Mouse (Mus musculus): Measurements from ENCODE around the gene Nagk. TPM values are rescaled to one million over a fixed set of nuclear protein-coding genes. Genes with fewer than 3 reads are reported as not detected.
A peak's percentile ranks its signal among the peaks of the same experiment; 100 is the strongest.
"Not testable (repeated sequence)": the region's sequence is repeated elsewhere in the genome, so short reads cannot be mapped to it uniquely, and the experiment has no call there.

Gene Nagk
- total RNA-seq, 2 experiments from 2014 or later, result 47.0 to 48.3 TPM

DNA sequence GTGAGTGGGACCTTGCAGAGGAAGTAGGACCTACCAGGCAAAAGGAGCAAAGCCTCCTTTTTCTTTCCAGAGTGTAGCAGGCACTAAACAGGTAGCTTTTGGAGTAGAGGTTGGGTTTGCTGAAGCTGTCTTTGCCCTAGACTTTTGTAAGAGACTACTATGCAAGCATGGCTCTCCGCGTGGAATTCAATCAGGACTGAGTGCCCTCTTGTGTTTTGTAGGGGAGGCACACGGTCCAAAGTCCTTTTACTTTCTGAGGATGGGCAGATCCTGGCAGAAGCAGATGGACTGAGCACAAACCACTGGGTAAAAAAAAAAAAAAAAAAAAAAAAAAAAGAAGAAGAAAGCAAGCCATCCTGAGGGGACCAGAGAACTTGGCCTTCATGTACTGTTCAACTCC lies 1.9 kb downstream of the Nagk start:
- no peak for DNase-seq (ENCODE audit: low spot score in 2 of 2)
- intact Hi-C loops (cut with DNase I), result no loop called here

DNA sequence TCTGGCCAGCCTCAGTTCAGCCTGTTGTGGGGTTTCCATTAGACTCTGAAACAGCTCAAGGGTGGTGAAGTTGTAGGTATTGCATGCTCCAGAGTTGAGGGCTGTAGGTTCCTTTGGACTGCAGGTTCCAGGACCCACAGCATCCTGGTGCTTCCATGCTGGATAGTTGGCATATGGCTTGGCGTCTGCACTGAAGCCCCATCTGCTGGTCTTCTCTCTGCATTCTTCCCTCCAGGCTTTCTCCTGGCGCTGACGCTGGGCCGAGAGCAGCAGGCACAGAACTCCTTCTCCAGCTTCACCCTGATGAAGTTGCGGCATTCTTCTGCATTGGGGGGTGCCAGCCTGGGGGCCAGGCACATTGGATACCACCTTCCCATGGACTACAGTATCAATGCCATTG lies 7.3 kb downstream of the Nagk start:
- intact Hi-C loops (cut with DNase I), result no loop called here
- no peak for DNase-seq (ENCODE audit: low spot score in 2 of 2)

- intact Hi-C loops (cut with DNase I), result no loop called here
- no peak for DNase-seq (ENCODE audit: low spot score in 2 of 2)
Observed at GRCm38 (mm10) chr6:83802846-83803245, 8.1 kb downstream of the Nagk start.

DNA sequence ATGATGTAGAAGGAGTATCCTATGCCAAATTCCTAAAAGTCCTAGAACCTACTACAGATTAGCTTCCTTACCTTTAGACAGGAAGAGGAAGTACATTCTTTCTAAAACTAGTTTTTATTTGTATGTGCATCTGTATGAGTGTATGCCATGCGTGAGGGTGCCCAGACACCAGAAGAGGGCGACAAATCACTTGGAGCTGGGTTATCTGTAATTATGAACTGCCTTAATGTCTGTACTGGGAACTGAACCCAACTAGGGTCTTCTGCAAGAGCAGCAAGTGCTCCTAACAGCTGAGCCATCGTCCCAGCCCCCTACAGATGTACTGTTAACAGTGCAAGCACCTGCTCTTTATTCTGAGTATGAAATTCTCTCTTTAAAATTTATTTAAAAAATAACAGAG lies 21.0 kb downstream of the Nagk start:
- intact Hi-C loops (cut with DNase I), result no loop called here
- no peak for DNase-seq (ENCODE audit: low spot score in 2 of 2)

DNA sequence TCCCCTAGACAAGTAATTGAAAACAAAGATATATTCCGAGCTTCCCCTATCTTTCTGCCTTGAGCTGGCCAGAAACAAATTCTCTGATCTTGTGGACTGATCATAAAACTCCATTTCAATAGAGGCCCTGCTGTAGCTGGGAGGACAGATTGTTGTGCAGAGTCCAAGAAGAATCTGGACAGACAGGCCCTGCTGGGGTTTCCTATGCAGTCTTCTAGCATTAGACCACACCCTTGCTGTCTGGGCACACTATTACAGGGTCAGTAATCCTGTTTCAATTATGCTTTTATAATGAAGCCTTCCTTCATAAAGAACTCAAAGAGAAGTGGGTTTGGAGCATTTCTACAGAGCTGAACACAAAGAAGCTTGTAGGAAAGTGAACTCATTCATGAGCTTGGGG lies 24.2 kb downstream of the Nagk start:
- no peak for DNase-seq (ENCODE audit: low spot score in 2 of 2)
- intact Hi-C loops (cut with DNase I), result no loop called here

DNA sequence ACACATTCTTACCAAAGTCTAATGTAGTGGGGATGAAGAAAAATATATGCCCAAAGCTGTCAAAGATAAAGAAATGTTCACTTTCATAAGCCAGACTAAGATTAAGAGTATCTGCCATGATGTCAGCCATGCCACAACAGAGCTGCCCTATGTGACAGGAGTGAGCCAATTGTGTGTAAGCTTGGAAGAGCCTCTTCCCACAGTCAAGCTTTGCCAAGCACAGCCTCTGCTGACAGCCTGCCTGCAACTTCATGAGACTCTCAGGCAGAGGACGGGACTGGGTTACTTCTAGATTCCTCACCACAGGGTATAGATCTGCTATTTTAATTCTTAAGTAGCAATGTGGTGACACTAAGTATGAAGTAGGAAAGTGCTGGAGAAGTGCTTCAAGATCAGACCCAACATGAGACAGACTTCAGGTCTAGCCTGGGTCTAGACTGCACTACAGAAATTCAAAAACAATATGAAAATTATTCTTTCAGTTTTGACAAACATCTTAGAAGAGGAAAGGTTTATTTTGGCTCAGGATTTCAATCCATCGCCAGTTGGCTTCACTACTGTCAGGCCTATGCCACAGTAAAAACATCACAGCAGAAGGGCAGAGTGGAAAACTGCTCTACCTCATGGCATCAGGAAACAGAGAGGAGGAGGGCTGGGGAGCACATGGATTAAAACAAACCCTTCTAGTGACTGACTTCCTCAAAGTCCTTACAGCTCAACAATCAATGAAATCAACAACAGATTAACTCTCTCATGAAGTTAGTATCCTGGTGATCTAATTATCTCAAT lies 26.1 kb downstream of the Nagk start:
- no peak for DNase-seq (ENCODE audit: low spot score in 2 of 2)
- intact Hi-C loops (cut with DNase I), result no loop called here

GRCm38 (mm10) chr6:83821856-83822255 lies 27.1 kb downstream of the Nagk start:
- DNase-seq (ENCODE audit: low spot score in 2 of 2), result no peak
- intact Hi-C loops (cut with DNase I), result no loop called here

DNA sequence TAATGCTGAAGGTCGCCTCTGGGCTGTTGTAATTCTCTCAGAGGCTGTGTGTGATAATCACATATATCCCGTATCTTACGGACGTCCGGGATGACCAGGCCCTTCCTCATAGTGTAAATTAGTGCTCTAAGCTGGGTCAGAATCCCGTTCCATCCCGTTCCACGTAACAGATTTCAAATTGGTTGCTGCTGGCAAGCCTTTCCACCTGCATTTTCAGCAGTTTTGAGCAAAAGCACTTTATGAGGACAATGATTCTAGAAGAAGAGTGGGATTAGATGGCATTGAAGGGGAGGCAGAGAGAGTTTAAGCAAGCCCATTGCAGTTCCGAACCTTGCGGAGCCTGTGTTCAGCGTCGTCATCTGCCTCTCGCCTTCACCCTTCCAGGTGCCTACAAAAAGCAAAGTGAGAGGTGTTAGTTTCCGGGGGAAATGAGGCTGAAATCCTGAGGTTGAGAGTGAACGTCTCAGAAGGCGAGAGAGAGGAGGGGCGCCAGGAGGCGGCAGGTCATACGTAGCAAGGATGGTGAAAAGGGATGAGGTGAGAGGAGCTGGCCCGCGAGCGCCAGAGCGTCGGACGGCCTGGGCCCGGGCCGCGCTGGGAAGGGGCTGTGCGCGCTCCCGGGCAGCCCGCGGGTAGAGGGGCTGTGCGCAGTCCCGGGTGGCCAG lies 36.3 kb downstream of the Nagk start:
- DNase-seq (ENCODE audit: low spot score in 2 of 2), result no peak
- intact Hi-C loops (cut with DNase I), result no loop called here

DNA sequence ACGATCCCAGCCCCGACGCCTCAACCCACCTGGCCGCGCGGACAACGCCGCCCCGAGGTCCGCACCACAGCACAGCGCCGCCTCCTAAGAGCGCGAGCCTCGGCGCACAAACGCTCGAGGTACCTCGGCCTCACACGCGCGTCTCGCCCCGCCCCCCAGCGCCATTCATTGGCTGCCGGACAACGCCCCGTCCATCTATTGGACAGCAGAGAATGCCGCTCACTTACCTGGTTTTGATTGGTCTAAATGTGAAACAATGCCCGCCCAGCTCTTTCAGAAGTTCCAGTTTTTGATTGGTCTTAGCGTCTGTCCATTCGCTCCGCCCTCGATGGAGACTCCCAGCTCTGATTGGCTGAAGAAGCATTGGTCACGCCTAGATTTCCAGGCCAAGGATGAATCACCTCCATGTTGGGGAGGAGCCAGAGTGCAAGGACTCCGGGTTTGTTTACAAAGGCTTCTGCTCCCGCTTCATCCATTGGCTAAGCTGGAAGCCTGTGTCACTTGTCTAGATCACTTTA lies 36.9 kb downstream of the Nagk start, which contains the start of gene Paip2b:
Paip2b (minus strand) TSS at position 136 of the 518 bp plus-strand sequence.
- peak; percentile 98 to 100 for DNase-seq (ENCODE audit: low spot score in 2 of 2)
- intact Hi-C loops (cut with DNase I), result no loop called here

- DNase-seq (ENCODE audit: low spot score in 2 of 2), result peak in 1 of 2 experiments; percentile 3
- intact Hi-C loops (cut with DNase I), result not testable (repeated sequence)
Observed at GRCm38 (mm10) chr6:83832393-83832792, 37.6 kb downstream of the Nagk start.

GRCm38 (mm10) chr6:83836826-83837225 lies 42.0 kb downstream of the Nagk start:
- DNase-seq (ENCODE audit: low spot score in 2 of 2), result no peak
- intact Hi-C loops (cut with DNase I), result no loop called here

- no peak for DNase-seq (ENCODE audit: low spot score in 2 of 2)
- intact Hi-C loops (cut with DNase I), result no loop called here
Observed at GRCm38 (mm10) chr6:83838046-83838445, 43.3 kb downstream of the Nagk start.

DNA sequence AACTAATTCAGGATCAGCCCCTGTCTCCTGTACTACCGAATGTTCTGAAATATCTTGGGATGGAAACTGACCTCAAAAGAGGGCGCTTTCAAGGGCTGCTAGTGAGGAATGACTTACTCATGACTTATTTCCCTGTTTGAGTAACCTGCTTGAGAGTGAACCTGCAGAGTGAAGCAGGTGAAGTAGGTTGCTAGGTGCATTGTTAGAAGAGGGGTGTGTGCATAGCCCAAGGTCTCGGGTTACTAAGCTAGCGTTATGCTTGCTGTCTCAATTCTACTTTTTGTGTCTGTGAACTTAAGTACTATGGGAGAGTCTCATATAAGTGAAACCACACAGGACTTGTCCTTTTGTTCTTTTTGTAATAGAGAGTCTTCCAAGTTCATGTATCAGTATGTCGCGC lies 45.3 kb downstream of the Nagk start:
- intact Hi-C loops (cut with DNase I), result no loop called here
- DNase-seq (ENCODE audit: low spot score in 2 of 2), result no peak

GRCm38 (mm10) chr6:83844913-83845312 lies 50.1 kb downstream of the Nagk start:
- DNase-seq (ENCODE audit: low spot score in 2 of 2), result no peak
- intact Hi-C loops (cut with DNase I), result no loop called here

DNA sequence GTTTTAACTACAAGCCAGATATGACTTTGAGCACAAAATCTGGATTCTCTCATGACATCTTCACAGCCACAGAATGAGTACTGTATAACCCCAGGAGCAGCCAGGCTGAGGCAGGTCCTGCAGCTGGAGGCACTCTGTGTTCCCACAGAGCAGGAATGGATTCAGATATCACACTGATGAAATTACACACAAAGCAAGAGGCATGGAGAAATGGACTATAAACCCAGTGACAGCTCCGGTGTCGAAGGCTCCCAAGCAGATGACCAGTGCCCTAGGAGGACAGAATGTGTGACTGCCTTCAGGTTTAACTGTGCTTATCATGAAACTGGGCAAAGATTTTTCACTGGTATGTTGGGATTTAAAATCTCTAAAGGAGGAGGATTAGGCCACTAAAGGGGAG lies 51.4 kb downstream of the Nagk start:
- intact Hi-C loops (cut with DNase I), result no loop called here

DNA sequence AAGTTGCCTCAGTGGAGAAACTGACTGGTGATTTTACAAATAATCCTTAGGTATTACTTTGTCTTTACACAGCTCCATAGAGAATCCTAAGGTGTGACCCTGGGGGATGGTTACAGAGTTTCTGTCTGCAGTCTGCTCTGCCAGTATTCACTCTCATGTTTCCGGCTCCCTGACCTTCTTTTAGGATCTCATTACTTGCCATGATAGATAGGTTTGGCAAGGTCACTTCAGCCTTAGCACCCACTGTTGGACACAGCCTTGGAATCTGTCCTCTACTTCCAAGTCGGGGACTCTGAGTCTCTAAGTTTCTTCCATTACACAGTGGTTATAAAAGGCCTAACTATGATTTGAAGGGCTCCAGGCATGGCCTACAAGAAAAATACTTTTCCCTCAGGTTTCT lies 54.7 kb downstream of the Nagk start:
- DNase-seq (ENCODE audit: low spot score in 2 of 2), result no peak
- intact Hi-C loops (cut with DNase I), result no loop called here

More for the DNA sequence above, 51.4 kb downstream of the Nagk start:
- DNase-seq (ENCODE audit: low spot score in 2 of 2), result no peak

Other genes with a start within 250 kb of the Nagk start
- 10 to 100 TPM; 31.1 to 31.6 TPM for gene Stambp, start 222.3 kb upstream of the Nagk start, total RNA-seq (2021)
- gene Clec4f, start 138.8 kb upstream of the Nagk start, total RNA-seq (2021), result not detected
- not detected for gene Cd207, start 117.1 kb upstream of the Nagk start, total RNA-seq (2021)
- not detected for gene Vax2, start 83.7 kb upstream of the Nagk start, total RNA-seq (2021)
- not detected for gene Atp6v1b1, start 52.0 kb upstream of the Nagk start, total RNA-seq (2021)
- gene Ankrd53, start 32.3 kb upstream of the Nagk start, total RNA-seq (2021), result not detected
- gene Tex261, start 19.2 kb upstream of the Nagk start, total RNA-seq (2021), result 10 to 100 TPM; 46.4 to 53.6 TPM
- 10 to 100 TPM; 50.2 to 54.1 TPM for gene Paip2b, start 36.8 kb downstream of the Nagk start, total RNA-seq (2021)
- 100 to 1,000 TPM; 127 to 141 TPM for gene Zfp638, start 72.1 kb downstream of the Nagk start, total RNA-seq (2021)
- gene Dysf, start 213.6 kb downstream of the Nagk start, total RNA-seq (2021), result 1 to 10 TPM; 3.4 TPM

All from left cerebral cortex, postnatal 25 days (tissue).